Mouse (Mus musculus) liver, adult 2 months (tissue): ENCODE data around the gene Meox1. TPM values are rescaled to one million over a fixed set of nuclear protein-coding genes. Genes with fewer than 3 reads are reported as not detected.

Source experiments
- DNase-seq: peaks from one replicate; pipeline ENCODE4 v3.0.0-alpha.2; 2011; ENCODE audit warnings: low read depth, low spot score; ENCODE audit errors: extremely low read depth
- H3K27ac ChIP-seq: fragments of 200-500 bp; replicated peaks from 2 replicates; pipeline ENCODE4 v1.5.1; 2012; ENCODE audit warnings: low read depth, mild to moderate bottlenecking, control low read depth, inconsistent platforms, low read length; ENCODE audit not compliant: insufficient read depth
- H3K27me3 ChIP-seq: fragments of 200-500 bp; 2 replicates; pipeline ENCODE4 v1.6.1; 2012; ENCODE audit warnings: mild to moderate bottlenecking, moderate library complexity, low read length, inconsistent platforms; ENCODE audit not compliant: control insufficient read depth, insufficient read depth
- H3K36me3 ChIP-seq: fragments of 200-500 bp; 2 replicates; pipeline ENCODE4 v1.6.1; 2012; ENCODE audit warnings: low read length, inconsistent platforms; ENCODE audit not compliant: control insufficient read depth, insufficient read depth
- H3K4me1 ChIP-seq: fragments of 200-500 bp; 2 replicates; pipeline ENCODE4 v1.6.1; 2011; ENCODE audit warnings: low read length; ENCODE audit not compliant: control insufficient read depth, insufficient read depth
- H3K4me3 ChIP-seq: fragments of 200-500 bp; 2 replicates; pipeline ENCODE4 v1.5.1; 2011; ENCODE audit warnings: low read depth, mild to moderate bottlenecking, control low read depth, low read length, moderate library complexity; ENCODE audit not compliant: insufficient read depth
- H3K79me2 ChIP-seq: fragments of 200-500 bp; 2 replicates; pipeline ENCODE4 v1.6.1; 2012; ENCODE audit warnings: inconsistent platforms, mild to moderate bottlenecking, low read length, moderate library complexity; ENCODE audit not compliant: control insufficient read depth, insufficient read depth
- H3K9ac ChIP-seq: fragments of 200-500 bp; 2 replicates; pipeline ENCODE4 v1.6.1; 2012; ENCODE audit warnings: low read depth, mild to moderate bottlenecking, control low read depth, inconsistent platforms, low read length
- CTCF ChIP-seq: fragments of 200-500 bp; IDR thresholded peaks from 2 replicates; pipeline ENCODE4 v1.5.1; 2011; ENCODE audit warnings: low read depth, low read length, control low read depth
- POLR2A ChIP-seq: fragments of 200-500 bp; IDR thresholded peaks from 2 replicates; pipeline ENCODE4 v1.6.1; 2011; ENCODE audit warnings: low read length, control low read depth; ENCODE audit not compliant: insufficient read depth; ENCODE audit errors: extremely low read depth
- WGBS: fragments of 180-500 bp; shearing (Covaris S2); methylation state at CpG from one replicate; pipeline ENCODE4 v1.1.7; 2018; 5-methylcytosine and 5-hydroxymethylcytosine counted together
- polyA plus RNA-seq: library from polyadenylated mRNA; depleted of rRNA; stranded (reverse); fragments of >200 nt; gene quantifications from 2 replicates; pipeline ENCODE4 v1.2.3, GENCODE M21; 2012
- total RNA-seq: library from RNA; depleted of rRNA; stranded (reverse); fragments of >200 nt; gene quantifications from 2 replicates; pipeline ENCODE4 v1.2.3, GENCODE M21; 2014

Meox1 gene
- total and polyA plus RNA-seq, 2 experiments: not detected

- no peak overlapping the region for H3K27ac ChIP-seq
- peak; percentile 17 for DNase-seq
- TF ChIP-seq POLR2A (no peak), CTCF (no peak)
Measured at GRCm38 (mm10) chr11:101885232-101885631, 8.9 kb downstream of the Meox1 start.

GRCm38 (mm10) chr11:101883911-101884310 is 10.3 kb downstream of the Meox1 start:
- Histone ChIP-seq H3K9ac (no peak overlapping the region), H3K79me2 (no peaks in the 10 kb centered on the region), H3K27me3 (no peaks in the 10 kb centered on the region), H3K4me1 (0 out of 2 replicates have a peak, but pooled peaks cover 2% of the 10 kb centered on the region), H3K36me3 (no peaks in the 10 kb centered on the region), H3K4me3 (no peak overlapping the region), H3K27ac (no peak overlapping the region)
- WGBS: 74% methylated on average over 2 of the region's 2 CpGs
- DNase-seq: no peak
- no peak for TF ChIP-seq POLR2A
- TF ChIP-seq CTCF: no peak

More at GRCm38 (mm10) chr11:101885232-101885631, 8.9 kb downstream of the Meox1 start:
- 42% methylated on average over 6 of the region's 6 CpGs for WGBS
- no peak overlapping the region for H3K4me3 ChIP-seq
- no peaks in the 10 kb centered on the region for H3K79me2 ChIP-seq
- H3K27me3 ChIP-seq: no peaks in the 10 kb centered on the region
- no peak overlapping the region for H3K9ac ChIP-seq
- no peaks in the 10 kb centered on the region for H3K4me1 ChIP-seq
- no peaks in the 10 kb centered on the region for H3K36me3 ChIP-seq

GRCm38 (mm10) chr11:101882500-101883290 is 11.5 kb downstream of the Meox1 start:
- WGBS: 89% methylated on average over 11 of the region's 11 CpGs
- no peaks in the 10 kb centered on the region for H3K79me2 ChIP-seq
- 0 out of 2 replicates have a peak, but pooled peaks cover 6% of the 10 kb centered on the region for H3K4me1 ChIP-seq
- DNase-seq: no peak
- no peak overlapping the region for H3K27ac ChIP-seq
- TF ChIP-seq CTCF (no peak), POLR2A (no peak)
- no peaks in the 10 kb centered on the region for H3K36me3 ChIP-seq
- no peaks in the 10 kb centered on the region for H3K27me3 ChIP-seq
- H3K4me3 ChIP-seq: no peak overlapping the region
- H3K9ac ChIP-seq: no peak overlapping the region

GRCm38 (mm10) chr11:101881604-101882071 is 12.5 kb downstream of the Meox1 start:
- H3K4me3 ChIP-seq: no peak overlapping the region
- H3K4me1 ChIP-seq: 0 out of 2 replicates have a peak, but pooled peaks cover 6% of the 10 kb centered on the region
- no peak overlapping the region for H3K27ac ChIP-seq
- H3K36me3 ChIP-seq: no peaks in the 10 kb centered on the region
- no peak for TF ChIP-seq POLR2A
- 36% methylated on average over 24 of the region's 24 CpGs for WGBS
- H3K27me3 ChIP-seq: no peaks in the 10 kb centered on the region
- H3K79me2 ChIP-seq: no peaks in the 10 kb centered on the region
- H3K9ac ChIP-seq: no peak overlapping the region
- DNase-seq: no peak

- no peaks in the 10 kb centered on the region for H3K36me3 ChIP-seq
- no peak overlapping the region for H3K4me3 ChIP-seq
- 73% methylated on average over 7 of the region's 7 CpGs for WGBS
- TF ChIP-seq POLR2A (no peak), CTCF (no peak)
- H3K4me1 ChIP-seq: 0 out of 2 replicates have a peak, but pooled peaks cover 6% of the 10 kb centered on the region
- H3K79me2 ChIP-seq: no peaks in the 10 kb centered on the region
- H3K9ac ChIP-seq: no peak overlapping the region
- DNase-seq: no peak
- no peaks in the 10 kb centered on the region for H3K27me3 ChIP-seq
- H3K27ac ChIP-seq: no peak overlapping the region
Measured at GRCm38 (mm10) chr11:101881185-101881584, 13.0 kb downstream of the Meox1 start.

GRCm38 (mm10) chr11:101879672-101880071 is 14.5 kb downstream of the Meox1 start:
- Histone ChIP-seq H3K27ac (no peak overlapping the region), H3K36me3 (no peaks in the 10 kb centered on the region), H3K4me3 (no peak overlapping the region), H3K4me1 (0 out of 2 replicates have a peak, but pooled peaks cover 6% of the 10 kb centered on the region), H3K79me2 (no peaks in the 10 kb centered on the region), H3K9ac (no peak overlapping the region), H3K27me3 (no peaks in the 10 kb centered on the region)
- TF ChIP-seq POLR2A (no peak), CTCF (no peak)
- 88% methylated on average over 4 of the region's 4 CpGs for WGBS
- no peak for DNase-seq
